Mouse (Mus musculus) kidney, adult 8-10 months (tissue): ENCODE data around the gene Pamr1.

Source experiments
- DNase-seq, 2 experiments: peaks; one replicate each; pipeline ENCODE4 v3.0.0; 2022

The Pamr1 gene

DNA sequence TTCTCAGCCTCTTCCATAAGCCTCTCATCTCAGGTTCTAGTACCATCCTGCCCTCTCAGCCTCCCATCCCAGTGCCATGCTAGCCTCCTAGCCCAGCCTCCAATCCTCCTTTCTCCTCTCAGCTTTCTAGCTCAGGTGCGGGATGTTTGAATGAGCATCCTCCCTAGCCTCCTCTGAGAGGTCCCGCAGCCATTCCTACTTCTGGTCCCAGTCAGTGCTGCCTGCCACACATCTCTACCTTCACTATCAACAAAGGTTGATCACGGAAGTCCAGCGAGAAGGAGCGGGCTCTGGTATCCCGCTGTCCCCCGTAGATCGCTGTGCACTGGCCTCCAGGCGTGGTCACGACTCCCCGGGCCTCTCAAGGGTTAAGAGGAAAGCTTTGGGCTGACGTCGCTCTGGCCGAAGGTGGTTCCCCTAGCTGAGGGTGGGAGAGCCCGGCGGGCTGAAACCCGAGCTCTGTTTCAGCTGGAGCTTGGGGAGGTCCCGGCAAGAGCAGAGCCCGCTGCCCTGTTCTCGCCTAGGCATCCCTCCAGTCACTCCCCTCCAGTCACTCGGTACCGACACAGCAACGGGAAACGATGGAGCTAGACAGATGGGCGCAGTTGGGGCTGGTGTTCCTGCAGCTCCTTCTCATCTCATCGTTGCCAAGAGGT, at the start of gene Pamr1:
Pamr1 (plus strand) TSS at position 402 of the 656 bp plus-strand sequence.
- DNase-seq: no peak

DNA sequence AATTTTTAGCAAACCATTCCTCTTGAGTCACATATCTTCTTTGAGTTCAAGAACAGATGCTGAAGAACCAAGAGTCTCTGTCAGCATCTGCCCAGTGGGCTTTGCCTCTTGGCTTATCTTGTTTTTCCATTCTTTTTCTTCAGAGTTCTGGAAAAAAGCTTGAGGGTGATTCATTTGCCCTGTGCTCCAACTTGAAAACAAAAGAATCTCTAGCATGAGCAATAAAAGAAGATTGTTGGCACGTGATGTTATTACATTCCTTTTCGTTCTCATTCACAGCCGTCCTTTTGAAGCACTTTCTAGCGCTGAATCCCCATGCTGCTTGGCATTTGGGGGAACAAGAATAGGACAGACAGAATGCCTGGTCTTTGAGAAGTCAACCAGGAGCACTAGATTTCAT, 42.2 kb upstream of the Pamr1 start:
- DNase-seq: no peak

DNA sequence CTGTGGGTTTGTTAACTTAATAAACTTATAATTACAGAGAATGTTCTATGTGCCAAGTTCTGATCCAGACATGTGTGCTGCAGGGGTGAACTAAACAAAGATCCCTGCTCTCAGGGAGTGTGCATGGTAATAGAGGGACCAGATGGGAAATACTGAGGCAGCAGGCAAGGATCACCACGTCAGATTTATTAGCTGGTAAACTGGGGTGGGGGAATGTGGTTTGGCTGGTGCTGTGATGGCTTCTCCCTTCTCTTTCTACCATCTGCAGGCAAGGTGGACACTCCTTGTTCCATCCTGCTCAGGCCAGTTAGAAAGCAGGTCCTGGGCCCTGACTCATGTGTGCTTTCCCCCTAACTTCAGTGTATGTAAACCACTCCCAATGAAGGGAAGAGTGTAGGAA, 41.7 kb upstream of the Pamr1 start:
- no peak for DNase-seq

DNA sequence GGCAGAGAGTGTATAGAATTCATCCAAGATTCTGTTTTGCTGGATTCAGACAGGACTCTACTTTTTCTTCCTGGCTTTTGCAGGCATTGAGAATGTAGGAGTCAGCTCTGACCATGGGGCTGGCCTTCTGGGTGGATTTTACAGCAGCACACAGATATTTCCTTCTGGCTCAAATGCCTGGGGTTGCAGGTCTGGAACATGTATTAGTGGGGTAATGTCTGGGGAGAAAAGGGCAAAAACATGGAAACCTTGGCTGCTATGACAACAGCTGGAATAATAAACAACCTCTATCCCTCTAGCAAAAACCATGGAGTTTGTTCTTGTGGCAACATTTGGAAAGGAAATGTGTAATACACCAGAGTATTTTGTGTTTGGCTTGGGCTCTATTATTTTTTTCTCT, 29.9 kb upstream of the Pamr1 start:
- no peak for DNase-seq

DNA sequence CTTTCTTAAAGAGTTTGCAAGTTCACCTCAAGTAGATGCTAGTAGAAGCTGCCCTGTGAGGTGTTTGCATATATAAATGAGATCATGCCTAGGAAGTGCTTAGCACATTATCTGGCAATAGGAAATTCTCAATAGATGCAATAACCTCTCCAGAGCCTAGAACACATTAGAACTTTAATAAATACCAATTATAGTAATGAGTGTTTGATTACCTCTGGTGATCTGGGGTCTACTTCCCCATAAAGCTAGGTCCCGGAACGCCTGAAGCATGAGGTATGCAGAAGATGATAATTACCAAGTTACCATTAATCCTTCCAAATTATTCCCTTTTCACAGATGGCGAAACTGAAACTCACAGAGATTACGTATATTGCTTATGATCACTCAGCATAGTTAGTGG, 22.2 kb upstream of the Pamr1 start:
- no peak for DNase-seq

DNA sequence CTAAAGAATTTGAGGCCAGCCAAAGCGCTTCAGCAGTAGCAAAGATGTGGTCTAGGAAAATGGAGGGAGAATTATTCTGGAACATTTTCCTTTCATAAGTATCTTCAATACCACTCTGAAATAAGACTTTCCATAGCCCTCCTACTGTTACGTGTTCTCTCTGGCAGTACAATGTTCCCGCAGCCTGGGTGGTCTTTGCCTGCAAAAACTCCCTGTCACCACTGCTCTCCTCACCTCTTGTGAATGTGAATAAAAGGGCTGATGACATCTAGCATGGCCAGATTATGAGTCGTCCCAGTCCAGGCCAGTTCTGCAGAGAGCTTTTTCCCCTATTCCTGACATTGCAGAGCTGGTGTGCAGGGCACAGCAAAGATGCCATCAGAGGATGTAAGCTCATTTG, 16.4 kb upstream of the Pamr1 start:
- no peak for DNase-seq

DNA sequence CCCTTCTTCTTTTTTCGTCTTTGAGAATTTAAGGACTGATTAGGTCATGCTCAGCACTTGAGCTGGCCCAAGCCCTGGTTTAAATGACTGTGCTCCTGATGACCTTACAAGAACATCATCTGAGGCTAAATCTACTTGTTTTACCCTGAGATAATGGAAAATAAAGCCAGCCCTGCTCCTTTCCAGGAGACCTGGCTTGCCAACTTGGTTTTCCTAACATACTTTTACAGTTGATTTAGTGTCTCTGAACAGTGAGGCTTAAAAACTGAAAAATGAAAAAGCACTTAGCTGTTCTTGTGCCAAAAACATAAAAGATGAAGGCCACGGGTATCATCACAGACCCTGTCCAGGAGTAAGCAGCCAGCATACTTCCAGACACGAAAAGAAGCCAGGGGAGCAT, 13.0 kb upstream of the Pamr1 start:
- no peak for DNase-seq

DNA sequence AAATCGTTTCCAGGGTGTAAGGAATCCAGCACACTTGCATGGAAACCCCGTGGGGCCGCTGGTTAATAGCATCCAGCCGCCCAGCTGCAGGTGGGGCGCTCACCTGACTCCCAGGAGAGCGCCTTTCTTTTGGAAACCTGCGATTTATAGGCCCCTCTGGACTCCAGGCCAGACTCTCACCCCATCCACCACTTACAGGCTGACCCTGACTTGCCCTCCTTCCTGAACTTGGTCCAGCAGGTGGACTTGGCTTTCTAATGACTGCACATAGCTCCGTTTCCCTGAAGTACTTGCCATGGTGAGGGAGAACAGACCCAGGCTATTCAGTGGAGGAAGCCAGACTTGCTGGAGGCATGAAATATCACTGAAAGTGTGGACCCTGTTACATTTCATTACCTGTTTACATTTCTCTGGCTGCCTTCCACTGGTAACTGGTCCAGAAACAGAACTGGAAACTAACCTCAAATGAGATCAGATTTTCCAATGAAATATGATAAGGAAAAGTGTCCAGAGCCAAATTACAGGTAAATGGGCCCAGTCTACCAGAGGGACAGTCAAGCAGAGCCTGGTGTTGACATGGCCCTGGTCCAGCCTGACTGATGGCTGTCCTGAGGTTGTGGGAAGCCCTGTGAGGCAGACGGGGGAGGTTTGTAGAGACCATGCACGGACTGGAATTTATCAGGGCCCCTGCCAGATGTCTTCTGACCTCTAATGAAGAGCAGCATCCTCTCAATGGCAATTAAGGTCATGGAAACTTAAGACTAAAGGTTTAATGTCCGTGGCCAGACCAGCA, 9.2 kb upstream of the Pamr1 start:
- peak; percentile 15 to 45 for DNase-seq

DNA sequence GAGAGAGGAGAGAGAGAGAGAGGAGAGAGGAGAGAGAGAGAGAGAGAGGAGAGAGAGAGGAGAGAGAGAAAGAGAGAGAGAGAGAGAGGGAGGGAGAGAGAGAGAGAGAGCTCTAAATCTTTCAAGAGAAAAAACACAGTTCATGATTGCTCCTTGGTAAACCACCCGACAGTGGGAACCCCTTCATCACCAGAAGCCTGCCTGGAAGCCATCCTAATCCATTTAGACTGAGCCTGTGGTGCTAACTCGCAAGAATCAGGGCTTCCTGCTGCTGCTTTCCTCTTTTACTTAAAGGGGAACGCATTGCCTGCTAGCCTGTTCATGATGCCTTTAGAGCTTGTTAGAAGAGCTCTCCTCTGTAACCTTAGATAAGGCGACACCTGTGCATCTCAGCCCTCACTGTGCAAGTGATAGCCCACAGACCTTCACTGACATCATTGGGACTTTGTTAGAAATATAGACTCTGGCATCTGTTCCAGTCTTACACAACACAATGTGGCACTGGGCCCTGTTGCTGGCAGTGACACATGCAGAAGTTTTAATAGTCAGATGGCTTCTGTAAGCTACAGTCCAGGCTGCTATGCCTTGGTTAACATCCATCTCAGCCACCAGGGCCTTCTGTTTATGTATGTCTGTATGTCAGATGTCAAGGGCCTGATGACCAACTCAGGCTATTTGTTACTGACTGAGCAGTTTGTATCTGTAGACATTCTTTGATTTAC, 8.2 kb upstream of the Pamr1 start:
- DNase-seq: no peak

DNA sequence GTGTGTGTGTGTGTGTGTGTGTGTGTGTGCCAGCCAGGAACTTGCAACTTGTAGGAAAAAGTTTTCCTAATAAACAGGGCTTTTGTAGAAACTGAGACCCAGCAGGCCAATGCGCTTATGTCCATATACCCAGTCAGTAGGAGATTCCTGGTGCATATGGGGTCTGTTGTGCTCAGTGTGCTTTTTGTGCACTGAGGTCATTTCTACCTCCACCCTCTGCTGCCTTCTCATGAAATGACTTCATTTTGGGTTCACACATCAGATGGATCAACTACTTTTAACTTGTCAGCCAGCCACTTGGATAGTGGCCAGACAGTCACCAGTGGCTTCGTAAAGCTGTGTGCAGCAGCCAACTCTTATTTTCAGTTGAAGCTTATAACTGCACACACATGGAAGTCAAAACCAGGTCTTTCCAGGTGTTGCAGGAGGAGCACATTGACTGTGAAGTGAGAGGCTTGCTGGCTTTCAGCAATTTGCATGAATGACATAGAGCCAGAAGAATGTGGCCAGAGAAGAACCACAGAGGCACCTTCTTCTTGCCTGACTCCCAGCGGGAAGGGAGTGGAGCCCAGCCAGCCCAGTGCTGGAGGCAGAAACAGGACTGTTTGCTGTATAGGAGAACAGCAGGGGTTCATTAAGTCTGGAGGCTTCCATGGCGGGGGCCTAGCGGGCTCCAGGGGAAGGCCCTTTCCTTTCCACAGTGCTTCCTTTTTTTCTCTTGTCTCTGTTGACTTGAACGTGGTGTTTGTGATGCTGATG, 5.7 kb upstream of the Pamr1 start:
- DNase-seq: no peak

DNA sequence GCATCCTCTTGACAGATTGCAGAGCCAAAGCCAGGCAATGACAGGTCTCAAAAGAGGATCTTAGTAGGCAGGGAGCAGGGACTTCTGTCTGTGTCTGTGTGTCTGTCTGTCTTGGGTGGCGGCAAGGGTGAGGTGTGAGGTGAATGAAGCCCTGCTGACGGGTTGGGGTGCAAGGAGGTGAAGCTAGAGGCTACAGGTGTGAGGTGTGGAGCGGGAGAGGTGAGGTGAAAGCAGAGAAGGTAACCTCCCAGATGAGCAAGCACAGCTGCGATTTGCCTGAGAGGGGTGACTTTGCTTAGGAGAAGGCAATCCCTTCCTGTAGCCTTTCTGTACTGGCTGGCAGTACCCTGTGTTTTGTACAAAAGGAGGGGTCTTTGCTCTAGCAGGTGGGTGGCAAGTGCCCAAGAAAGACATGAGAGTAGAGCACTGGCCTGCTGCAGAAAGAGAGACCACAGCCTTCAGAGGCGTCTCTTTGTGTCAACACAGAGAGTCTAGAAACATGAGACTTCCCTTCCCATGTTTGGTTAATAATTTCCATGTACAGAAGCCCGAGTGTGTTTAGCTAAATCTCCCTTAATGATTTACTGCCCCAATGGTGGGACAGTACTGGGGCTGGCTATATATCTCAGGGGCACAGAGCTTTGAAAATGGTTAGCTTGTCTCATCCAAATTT, 1.2 kb downstream of the Pamr1 start:
- peak; percentile 22 to 56 for DNase-seq

DNA sequence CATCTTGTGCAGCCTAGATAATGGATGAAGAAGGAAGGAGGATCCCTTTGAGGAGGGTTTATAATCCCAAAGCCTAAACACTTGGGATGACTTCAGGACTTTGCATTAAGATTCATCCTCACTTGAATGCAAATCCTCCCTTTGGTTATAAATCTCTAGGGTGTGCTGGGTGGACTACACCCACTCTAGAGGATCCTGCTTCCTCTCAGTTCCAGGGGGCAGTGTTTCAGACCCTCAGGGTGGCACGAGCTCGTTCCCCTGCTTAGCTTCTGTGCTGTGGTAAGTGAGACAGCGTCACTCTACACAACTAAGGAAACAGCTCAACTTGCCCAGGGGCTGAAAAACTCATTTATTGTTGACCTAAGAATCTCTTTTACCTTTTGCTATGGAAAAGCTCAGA, 1.8 kb downstream of the Pamr1 start:
- no peak for DNase-seq

DNA sequence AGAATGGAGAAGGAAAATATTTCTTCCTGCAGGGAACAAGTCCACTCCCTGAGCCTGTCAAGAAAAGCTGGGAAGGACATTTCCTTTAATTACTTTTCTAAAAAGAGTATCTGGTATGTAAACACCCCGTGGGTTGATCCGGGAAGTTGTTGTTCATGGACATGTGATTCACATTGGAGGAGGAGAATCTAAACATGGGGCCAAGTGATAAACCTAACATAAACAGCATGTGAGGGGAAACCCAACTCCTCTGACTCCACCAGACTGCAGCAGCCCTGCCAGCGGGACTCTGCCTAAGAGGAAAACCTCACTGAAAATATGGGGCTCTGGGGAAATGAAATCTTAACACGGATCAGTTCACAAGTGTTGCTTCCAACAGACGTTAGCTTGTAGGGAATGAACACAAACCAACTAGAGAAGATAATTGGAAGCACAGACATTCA, 2.3 kb downstream of the Pamr1 start:
- no peak for DNase-seq

DNA sequence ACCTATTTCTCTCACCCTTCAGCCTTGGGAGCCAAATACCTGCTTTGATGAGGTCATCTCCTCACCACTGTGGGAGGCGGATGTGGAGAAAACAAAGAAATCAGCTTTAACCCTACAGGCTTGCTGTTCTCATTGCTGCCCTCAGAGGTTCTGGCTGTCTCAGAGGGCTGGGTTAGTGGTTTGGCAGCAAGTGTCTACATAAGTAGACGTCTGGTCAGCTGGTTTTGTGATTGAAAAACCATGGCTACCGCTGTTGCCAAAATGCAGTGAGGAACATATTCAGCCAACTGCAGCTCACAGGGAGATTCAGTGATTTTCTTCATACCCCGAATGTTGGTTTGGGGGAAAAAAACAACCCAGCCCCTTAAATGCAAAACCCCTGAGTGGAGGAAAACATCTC, 7.3 kb downstream of the Pamr1 start:
- no peak for DNase-seq

DNA sequence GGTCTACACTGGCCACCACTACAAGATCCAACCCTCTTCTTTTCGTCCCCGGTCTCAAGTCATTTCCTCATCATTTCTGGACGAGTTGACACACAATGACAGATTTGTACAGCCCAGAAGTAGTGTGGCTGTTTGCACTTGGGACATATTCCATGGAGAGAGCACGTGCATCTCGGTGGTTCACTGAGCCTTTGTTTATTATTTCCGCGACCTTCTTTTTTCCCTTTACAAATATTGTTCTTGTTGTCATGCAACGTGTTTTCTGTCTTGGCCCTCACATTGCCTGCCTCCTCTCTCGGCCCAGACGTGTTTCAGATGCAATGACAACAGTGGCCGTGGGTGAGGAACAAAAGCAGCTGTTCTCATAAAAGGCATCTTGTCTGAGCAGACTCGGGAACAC, 9.2 kb downstream of the Pamr1 start:
- no peak for DNase-seq

DNA sequence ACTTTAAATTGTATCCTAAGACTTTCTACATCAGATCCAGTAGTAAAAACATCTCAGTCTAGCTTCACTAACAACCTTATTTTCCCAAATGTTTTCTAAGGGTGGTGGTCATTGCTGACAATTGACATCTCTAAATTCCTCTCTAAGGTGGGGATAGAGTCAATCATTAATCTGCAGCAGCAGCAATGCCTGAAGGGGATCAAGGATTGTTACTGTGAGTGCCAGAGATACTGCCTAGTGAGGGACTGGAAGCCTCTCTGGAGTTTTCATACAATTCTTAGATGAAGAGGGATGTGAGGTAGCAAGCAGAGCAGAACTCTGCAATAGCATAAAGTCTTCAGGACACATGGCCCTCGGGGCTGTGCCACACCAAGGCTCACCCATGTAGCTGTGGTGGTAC, 14.0 kb downstream of the Pamr1 start:
- no peak for DNase-seq

DNA sequence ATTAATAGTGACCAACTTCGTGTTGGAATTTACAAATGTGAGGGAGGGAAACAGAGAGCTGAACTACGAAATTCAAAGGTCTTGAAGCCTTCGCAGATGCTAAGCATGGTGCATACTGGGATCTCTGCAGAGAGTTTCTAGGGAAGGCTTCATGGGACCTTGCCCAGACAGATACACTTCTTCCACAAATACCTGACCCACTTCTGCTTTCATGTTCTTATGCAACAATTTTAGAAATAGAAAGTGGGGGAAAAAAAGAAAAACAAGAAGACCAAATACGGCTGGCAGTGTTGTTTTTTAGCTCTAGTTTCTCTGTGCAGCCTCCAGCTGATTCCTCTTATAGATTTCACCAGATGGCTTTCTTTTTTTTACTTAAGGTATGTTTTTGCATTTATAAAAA, 29.4 kb downstream of the Pamr1 start:
- DNase-seq: no peak

DNA sequence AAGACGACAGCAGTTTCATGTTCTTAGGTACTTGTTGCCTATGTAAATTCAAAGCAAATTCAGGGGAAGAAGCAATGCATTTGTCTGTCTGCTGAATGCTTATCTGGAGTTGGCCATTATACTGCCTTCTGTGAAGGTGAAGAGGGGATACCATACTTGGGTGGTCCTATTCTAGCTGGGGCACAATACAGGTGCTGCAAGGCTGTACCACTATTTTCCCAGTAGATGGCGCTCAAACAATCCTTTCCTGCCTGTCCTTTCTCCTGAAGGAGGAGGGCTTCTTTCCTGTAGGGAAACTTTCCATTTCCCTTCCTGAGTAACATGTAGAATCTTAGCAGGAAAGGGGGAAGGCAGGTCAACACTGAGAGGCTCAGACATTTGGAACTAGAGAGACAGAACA, 40.2 kb downstream of the Pamr1 start:
- peak; percentile 5 to 7 for DNase-seq

DNA sequence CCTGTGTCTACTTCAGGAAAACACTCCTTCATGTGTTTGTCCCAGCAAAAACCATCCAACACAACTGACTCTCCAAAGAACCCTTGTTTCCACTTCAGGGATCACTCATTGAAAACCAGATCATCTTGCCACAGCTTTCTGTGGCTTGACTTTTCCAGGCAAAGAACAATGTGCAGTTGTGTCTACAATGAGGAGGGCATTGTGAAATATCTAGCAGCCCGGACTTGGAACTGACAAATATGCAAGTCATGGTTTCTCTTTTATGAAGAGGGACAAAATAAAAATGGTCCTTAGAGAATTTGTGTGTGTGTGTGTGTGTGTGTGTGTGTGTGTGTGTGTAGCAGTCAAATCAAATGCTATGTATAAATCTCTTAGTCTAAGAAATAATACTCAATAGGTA, 44.7 kb downstream of the Pamr1 start:
- DNase-seq: no peak

DNA sequence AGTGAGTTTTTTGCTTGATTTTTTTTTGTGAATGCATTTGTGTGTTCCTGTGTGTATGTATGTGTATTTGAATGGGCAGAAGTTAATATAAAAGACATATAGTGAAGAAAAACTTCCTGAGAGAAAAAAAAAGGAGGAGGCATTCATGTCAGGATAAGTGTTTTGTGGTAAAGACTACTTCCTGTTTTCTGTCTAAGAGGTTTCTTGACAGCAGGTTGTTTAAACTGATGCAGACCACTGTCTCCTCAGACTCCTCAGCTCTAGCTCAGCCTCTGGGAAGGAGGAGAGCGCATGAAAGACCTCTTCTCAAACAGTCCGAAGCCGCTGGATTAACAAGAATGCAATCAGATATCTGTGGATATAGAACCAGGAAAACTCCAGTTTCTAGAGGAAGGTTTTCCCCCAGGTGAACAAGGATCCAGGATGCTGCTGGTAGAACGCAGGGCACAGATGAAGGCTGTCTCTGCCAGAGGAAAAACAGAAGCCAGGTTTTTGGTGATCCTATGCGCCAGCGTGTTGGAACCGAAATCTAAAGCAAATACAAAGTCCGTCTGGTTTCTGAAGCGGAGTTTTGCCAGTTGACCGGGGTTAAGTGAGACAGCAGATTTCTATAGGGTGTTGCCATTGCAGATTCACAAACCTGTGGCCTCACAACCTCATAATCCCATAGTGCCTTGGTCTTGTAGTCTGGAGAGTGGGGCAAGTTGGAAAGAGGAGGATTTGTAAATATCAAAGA, 45.8 kb downstream of the Pamr1 start:
- DNase-seq: no peak

DNA sequence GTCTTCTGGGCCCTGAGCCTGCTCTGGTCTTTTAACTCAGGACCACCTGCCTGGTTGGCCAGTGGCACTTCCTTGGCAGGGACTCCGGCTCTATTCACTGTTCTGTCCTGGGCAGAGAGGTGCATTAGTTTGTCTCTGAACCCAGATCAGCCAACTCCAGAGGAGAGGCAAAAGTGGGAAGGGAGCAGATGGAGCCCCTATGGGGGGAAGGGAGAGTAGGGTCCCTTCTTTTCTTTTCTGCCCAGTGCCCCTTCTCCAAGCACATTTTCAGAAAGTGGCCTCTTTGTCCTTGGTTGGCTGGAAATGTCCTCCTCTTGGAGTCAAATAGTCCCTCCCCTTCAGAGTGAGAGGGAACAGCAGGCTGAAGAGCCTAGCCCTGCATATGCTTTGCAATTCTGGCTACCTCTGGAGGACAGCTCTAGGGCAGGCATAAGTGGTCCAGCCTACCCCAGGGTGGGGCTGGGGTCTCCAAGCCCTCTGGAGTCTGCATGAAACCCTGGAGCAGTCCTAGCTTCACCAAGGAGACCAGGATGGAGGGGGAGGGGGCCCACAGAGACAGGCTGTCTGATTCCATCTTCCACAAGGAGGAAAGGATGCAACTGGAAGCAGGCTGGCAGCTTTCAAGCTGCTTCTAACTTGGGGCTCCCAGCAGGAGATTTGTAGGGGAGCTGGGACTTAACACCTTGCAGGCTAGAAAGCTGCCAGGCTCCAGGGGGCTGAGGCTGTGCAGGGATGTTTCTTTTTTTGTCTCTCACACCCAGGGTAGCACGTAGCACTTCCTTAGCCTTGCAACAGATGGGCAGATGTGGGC, 49.3 kb downstream of the Pamr1 start:
- DNase-seq: no peak
